Mouse (Mus musculus): ENCODE measurements around the gene Siglecg. TPM values are rescaled to one million over a fixed set of nuclear protein-coding genes. Genes with fewer than 3 reads are reported as not detected.
A peak's percentile ranks its signal among the peaks of the same experiment; 100 is the strongest.

Siglecg gene
- polyA plus RNA-seq, 1 experiment from 2014 or later, result not detected

DNA sequence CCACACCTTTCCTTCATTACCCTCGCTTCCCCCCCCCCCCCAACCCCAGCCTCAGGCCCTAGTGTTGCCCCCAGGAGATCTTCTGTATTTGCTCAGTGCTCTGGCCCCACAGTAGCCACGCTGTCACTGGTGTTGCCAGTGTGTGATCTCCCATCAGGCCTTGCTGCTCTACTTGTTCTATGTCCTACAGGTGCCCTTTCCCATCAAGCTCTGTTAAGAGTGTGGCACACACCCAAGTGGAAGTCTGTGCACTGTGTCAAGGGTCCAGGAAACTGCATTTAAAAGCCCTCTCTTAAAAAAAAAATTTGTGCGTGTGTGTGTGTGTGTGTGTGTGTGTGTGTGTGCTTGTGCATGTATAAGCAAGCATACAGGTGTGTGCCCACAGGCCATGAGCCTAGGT lies 40.2 kb downstream of the Siglecg start:
- Histone ChIP-seq H3K27me3 (ENCODE audit: control insufficient read depth, insufficient read depth, low read length) (no peaks in the 10 kb centered on the region), H3K4me1 (ENCODE audit: control insufficient read depth, insufficient read depth, low read length) (peaks cover 11% of the 10 kb centered on the region)
- no peak for DNase-seq

DNA sequence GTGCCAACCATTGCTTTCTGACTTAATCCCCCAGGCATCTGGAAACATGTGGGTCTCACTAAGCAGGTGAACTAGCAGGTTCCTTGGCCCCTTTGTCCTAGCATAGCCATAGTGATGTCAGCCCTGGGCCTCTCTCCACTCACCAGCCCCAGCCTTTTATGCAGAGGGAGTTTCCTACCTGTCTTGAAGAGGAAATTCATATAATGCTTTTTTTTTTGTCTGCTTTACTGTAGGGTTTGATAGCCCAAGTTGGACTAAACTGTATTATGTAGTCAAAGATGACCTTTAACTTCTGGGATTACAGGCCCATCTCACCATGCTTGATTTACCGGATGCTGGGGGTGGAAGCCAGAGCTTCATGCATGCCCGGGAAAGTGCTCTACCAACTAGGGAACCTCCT lies 41.8 kb downstream of the Siglecg start:
- Histone ChIP-seq H3K4me1 (ENCODE audit: control insufficient read depth, insufficient read depth, low read length) (peaks cover 4% of the 10 kb centered on the region), H3K9ac (replicated peaks; ENCODE audit: low read length) (no peak overlapping the region), H3K36me3 (ENCODE audit: control insufficient read depth, insufficient read depth, low read length) (peaks cover 20% of the 10 kb centered on the region), H3K4me2 (ENCODE audit: low read length) (no peak overlapping the region), H3K9me3 (ENCODE audit: control insufficient read depth, low read length) (no peaks in the 10 kb centered on the region), H3K27ac (replicated peaks; ENCODE audit: low read depth, low read length) (no peak overlapping the region), H3K27me3 (ENCODE audit: control insufficient read depth, insufficient read depth, low read length) (no peaks in the 10 kb centered on the region), H3K4me3 (replicated peaks; ENCODE audit: low read depth, low read length) (no peak overlapping the region)
- WGBS, result 93% methylated on average over 2 of the region's 2 CpGs
- ATAC-seq (ENCODE audit: low FRiP score, low TSS enrichment) (no peak), DNase-seq (no peak)

More for the DNA sequence above, 40.2 kb downstream of the Siglecg start:
- WGBS, result 94% methylated on average over 3 of the region's 3 CpGs
- Histone ChIP-seq H3K27ac (replicated peaks; ENCODE audit: low read depth, low read length) (no peak overlapping the region), H3K9ac (replicated peaks; ENCODE audit: low read length) (no peak overlapping the region), H3K36me3 (ENCODE audit: control insufficient read depth, insufficient read depth, low read length) (peaks cover 6% of the 10 kb centered on the region; the same call in 1 of the 2 replicates), H3K9me3 (ENCODE audit: control insufficient read depth, low read length) (no peaks in the 10 kb centered on the region), H3K4me3 (replicated peaks; ENCODE audit: low read depth, low read length) (no peak overlapping the region), H3K4me2 (ENCODE audit: low read length) (no peak overlapping the region)
- ATAC-seq (ENCODE audit: low FRiP score, low TSS enrichment), result no peak

DNA sequence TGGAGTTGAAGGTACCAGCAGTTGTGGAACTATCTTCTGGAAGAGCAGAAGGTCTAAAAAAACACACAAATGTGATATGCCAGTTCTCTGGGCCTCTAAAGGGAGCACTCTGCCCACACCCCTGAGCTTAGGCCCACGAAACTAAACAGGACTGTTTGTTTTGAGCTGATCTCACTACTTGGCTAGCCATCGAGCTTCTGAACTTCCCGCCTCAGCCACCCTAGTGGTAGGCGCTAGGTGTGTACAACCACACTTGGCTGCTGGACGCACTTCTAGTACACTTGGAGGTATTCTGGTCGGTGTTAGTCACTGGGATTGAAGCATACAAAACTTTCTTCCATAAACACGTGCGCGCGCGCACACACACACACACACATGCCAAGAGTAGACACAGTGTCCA lies 43.7 kb downstream of the Siglecg start:
- Histone ChIP-seq H3K4me3 (replicated peaks; ENCODE audit: low read depth, low read length) (no peak overlapping the region), H3K27me3 (ENCODE audit: control insufficient read depth, insufficient read depth, low read length) (no peaks in the 10 kb centered on the region), H3K4me2 (ENCODE audit: low read length) (no peak overlapping the region), H3K36me3 (ENCODE audit: control insufficient read depth, insufficient read depth, low read length) (peaks cover 32% of the 10 kb centered on the region), H3K27ac (replicated peaks; ENCODE audit: low read depth, low read length) (no peak overlapping the region), H3K9me3 (ENCODE audit: control insufficient read depth, low read length) (no peaks in the 10 kb centered on the region), H3K4me1 (ENCODE audit: control insufficient read depth, insufficient read depth, low read length) (no peaks in the 10 kb centered on the region), H3K9ac (replicated peaks; ENCODE audit: low read length) (no peak overlapping the region)
- ATAC-seq (ENCODE audit: low FRiP score, low TSS enrichment) (no peak), DNase-seq (no peak)
- WGBS, result 93% methylated on average over 11 of the region's 11 CpGs

DNA sequence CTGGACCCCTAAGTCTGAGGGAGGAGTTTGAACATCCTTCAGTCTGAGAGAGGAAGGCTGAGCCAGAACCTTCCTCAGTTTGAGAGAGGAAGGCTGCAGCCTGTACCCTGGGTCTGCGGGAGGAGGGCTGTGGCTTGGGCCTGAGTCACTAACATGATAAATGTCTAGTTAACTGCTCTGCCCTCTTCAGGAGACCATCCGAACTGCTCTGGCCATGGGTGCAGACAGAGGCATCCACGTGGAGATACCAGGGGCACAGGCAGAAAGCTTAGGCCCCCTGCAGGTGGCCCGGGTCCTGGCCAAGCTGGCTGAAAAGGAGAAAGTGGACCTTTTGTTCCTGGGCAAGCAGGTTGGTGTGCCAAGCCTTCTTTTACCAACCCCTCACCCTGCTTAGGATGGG lies 44.6 kb downstream of the Siglecg start:
- no peak for DNase-seq
- WGBS, result 44% methylated on average over 4 of the region's 4 CpGs

DNA sequence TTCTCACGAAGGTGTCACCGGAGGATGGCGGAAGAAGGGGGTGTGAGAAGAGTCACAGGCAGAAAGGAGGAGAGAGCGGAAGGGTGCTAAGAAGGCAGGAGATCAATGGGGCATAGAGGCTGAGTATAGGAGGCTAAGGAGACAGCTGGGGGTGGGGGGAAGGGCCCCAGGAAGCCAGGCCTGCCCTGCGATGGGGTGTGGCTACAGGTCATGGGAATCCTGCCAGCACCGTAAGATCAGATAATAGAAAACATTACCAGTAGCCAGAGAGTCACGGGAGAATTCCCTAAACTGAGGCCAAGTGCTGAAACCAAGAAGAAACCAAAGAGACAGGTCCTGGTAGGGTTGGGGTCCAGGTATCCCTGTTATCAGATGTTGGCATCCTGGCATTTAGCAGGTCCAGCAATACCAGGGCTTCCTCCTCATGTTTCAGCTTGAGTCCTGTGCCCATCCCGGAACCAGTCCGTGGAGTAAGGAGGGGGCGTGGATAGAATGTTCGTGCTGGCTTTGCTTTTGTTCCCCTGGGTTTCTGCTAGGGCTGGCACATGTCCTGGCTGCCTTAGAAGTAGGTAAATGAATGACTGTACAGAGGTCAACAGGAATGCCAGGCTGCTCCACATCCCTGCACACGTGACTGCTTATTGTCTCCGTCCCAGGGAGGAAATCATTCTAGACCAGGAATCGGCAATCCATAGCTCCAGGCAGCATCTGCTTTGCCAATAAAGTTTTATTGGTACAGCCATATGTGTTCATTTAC lies 45.8 kb downstream of the Siglecg start:
- Histone ChIP-seq H3K27me3 (ENCODE audit: control insufficient read depth, insufficient read depth, low read length) (no peaks in the 10 kb centered on the region), H3K9ac (replicated peaks; ENCODE audit: low read length) (no peak overlapping the region), H3K4me1 (ENCODE audit: control insufficient read depth, insufficient read depth, low read length) (no peaks in the 10 kb centered on the region), H3K36me3 (ENCODE audit: control insufficient read depth, insufficient read depth, low read length) (peaks cover 38% of the 10 kb centered on the region), H3K9me3 (ENCODE audit: control insufficient read depth, low read length) (no peaks in the 10 kb centered on the region), H3K4me3 (replicated peaks; ENCODE audit: low read depth, low read length) (no peak overlapping the region), H3K4me2 (ENCODE audit: low read length) (no peak overlapping the region), H3K27ac (replicated peaks; ENCODE audit: low read depth, low read length) (no peak overlapping the region)
- DNase-seq (no peak), ATAC-seq (ENCODE audit: low FRiP score, low TSS enrichment) (no peak)
- WGBS, result 97% methylated on average over 14 of the region's 14 CpGs

More for the DNA sequence above, 44.6 kb downstream of the Siglecg start:
- no peak; the same call in 1 of the 2 replicates for ATAC-seq (ENCODE audit: low FRiP score, low TSS enrichment)
- Histone ChIP-seq H3K4me2 (ENCODE audit: low read length) (no peak overlapping the region), H3K9me3 (ENCODE audit: control insufficient read depth, low read length) (no peaks in the 10 kb centered on the region), H3K36me3 (ENCODE audit: control insufficient read depth, insufficient read depth, low read length) (peaks cover 38% of the 10 kb centered on the region), H3K4me3 (replicated peaks; ENCODE audit: low read depth, low read length) (no peak overlapping the region), H3K4me1 (ENCODE audit: control insufficient read depth, insufficient read depth, low read length) (no peaks in the 10 kb centered on the region), H3K27ac (replicated peaks; ENCODE audit: low read depth, low read length) (no peak overlapping the region), H3K27me3 (ENCODE audit: control insufficient read depth, insufficient read depth, low read length) (no peaks in the 10 kb centered on the region), H3K9ac (replicated peaks; ENCODE audit: low read length) (no peak overlapping the region)

DNA sequence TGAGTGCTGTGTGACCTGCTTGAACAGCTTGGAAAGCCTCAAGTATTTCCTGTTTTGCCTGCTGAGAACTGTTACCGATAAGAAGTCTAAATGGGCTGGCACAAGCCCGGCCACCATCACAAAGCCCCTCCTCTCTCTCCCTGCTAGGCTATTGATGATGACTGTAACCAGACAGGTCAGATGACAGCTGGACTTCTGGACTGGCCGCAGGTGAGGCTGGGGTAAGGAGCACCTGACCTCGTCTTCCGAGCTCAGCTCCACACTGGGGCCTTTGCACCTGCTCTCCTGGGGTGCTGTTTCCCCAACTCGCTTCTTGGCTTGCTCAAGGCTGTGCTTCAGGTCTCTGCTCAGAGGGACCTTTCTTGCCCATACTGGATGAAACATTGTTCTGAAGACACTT lies 46.4 kb downstream of the Siglecg start:
- DNase-seq (no peak), ATAC-seq (ENCODE audit: low FRiP score, low TSS enrichment) (no peak)
- H3K9me3 ChIP-seq (ENCODE audit: control insufficient read depth, low read length), result no peaks in the 10 kb centered on the region
- peaks cover 38% of the 10 kb centered on the region for H3K36me3 ChIP-seq (ENCODE audit: control insufficient read depth, insufficient read depth, low read length)
- WGBS, result 91% methylated on average over 6 of the region's 6 CpGs
- no peaks in the 10 kb centered on the region for H3K4me1 ChIP-seq (ENCODE audit: control insufficient read depth, insufficient read depth, low read length)
- no peak overlapping the region for H3K4me3 ChIP-seq (replicated peaks; ENCODE audit: low read depth, low read length)
- H3K27ac ChIP-seq (replicated peaks; ENCODE audit: low read depth, low read length), result no peak overlapping the region
- H3K4me2 ChIP-seq (ENCODE audit: low read length), result no peak overlapping the region
- H3K27me3 ChIP-seq (ENCODE audit: control insufficient read depth, insufficient read depth, low read length), result no peaks in the 10 kb centered on the region
- no peak overlapping the region for H3K9ac ChIP-seq (replicated peaks; ENCODE audit: low read length)

DNA sequence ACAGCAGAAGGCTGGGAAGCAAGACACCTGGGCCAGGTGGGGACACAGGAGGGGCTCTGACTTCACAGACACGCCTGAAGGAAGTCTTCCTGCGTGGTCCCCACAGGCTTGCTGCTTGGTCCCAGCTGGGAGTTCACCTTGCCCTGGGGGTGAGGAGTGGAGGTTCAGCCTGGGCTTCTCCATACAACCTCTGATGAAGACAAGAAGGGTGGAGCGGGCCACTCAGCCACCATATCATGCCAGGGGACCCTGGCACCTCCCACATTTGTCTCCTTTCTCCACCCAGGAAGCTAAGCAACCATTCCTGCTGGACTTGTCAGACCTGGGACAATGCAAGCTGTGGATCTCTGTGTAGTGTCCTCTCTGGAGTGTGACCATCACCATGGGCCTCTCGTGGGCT lies 54.8 kb downstream of the Siglecg start, which contains the start of gene Vsig10l:
Gene Vsig10l (plus strand): TSS at position 301 of the 400 bp plus-strand sequence.
- H3K4me2 ChIP-seq (ENCODE audit: low read length), result no peak within 1 kb of the TSS
- DNase-seq (no peak), ATAC-seq (ENCODE audit: low FRiP score, low TSS enrichment) (no peak)
- H3K36me3 ChIP-seq (ENCODE audit: control insufficient read depth, insufficient read depth, low read length), result no peaks in the 10 kb centered on the region
- peaks cover 10% of the 10 kb centered on the region; the same call in 1 of the 2 replicates for H3K4me1 ChIP-seq (ENCODE audit: control insufficient read depth, insufficient read depth, low read length)
- H3K9ac ChIP-seq (replicated peaks; ENCODE audit: low read length), result no peak within 1 kb of the TSS
- WGBS, result 63% methylated on average over 4 of the region's 4 CpGs
- no peaks in the 10 kb centered on the region for H3K9me3 ChIP-seq (ENCODE audit: control insufficient read depth, low read length)
- no peaks in the 10 kb centered on the region for H3K27me3 ChIP-seq (ENCODE audit: control insufficient read depth, insufficient read depth, low read length)
- no peak within 1 kb of the TSS for H3K4me3 ChIP-seq (replicated peaks; ENCODE audit: low read depth, low read length)
- no peak within 1 kb of the TSS for H3K27ac ChIP-seq (replicated peaks; ENCODE audit: low read depth, low read length)

DNA sequence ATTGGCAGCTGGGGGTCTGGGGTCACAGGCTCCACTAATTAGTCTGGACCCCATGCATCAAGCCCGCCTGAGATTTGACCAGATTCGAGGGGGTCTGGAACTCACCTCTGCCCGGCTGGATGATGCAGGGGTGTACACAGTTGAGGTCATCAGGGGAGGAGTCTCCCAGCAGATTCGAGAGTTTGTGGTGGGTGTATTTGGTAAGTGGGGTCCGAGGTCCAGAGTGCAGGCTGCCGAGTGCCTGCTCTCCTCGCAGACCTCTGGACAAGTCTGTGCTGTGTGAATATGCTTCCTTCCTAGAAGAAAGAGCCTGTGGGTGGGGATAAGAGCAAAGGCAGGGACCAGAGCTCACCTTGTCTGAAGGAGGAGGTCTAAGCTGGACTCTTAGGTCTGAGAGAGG lies 56.0 kb downstream of the Siglecg start:
- peaks cover 10% of the 10 kb centered on the region; the same call in 1 of the 2 replicates for H3K4me1 ChIP-seq (ENCODE audit: control insufficient read depth, insufficient read depth, low read length)
- no peak overlapping the region for H3K27ac ChIP-seq (replicated peaks; ENCODE audit: low read depth, low read length)
- ATAC-seq (ENCODE audit: low FRiP score, low TSS enrichment), result no peak
- whole genome bisulfite sequencing, result 81% methylated on average over 7 of the region's 7 CpGs
- H3K4me2 ChIP-seq (ENCODE audit: low read length), result no peak overlapping the region
- no peaks in the 10 kb centered on the region for H3K9me3 ChIP-seq (ENCODE audit: control insufficient read depth, low read length)
- no peak overlapping the region for H3K9ac ChIP-seq (replicated peaks; ENCODE audit: low read length)
- no peak overlapping the region for H3K4me3 ChIP-seq (replicated peaks; ENCODE audit: low read depth, low read length)
- DNase-seq, result no peak
- H3K36me3 ChIP-seq (ENCODE audit: control insufficient read depth, insufficient read depth, low read length), result no peaks in the 10 kb centered on the region
- H3K27me3 ChIP-seq (ENCODE audit: control insufficient read depth, insufficient read depth, low read length), result no peaks in the 10 kb centered on the region

DNA sequence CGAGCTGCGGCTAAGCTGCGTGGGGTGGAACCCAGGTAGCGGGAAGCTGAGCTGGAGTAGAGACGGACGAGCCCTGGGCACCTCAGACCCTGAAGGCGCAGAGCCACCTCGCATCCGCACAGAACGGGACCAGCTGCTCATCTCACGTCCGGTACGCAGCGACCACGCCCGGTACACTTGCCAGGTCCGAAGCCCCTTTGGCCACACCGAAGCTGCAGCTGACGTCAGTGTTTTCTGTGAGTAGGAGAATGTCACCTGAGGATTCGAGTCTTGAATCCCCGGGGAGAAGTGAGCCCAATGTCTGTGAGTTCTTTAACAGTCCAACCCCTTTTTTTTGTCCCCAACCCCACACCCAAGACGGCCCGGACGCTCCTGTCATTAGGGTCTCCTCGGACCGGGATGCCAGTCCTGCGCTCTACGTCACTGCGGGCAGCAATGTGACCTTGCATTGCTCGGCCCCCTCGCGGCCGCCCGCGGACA lies 56.9 kb downstream of the Siglecg start:
- peak overlapping the region; percentile 40 for H3K4me3 ChIP-seq (replicated peaks; ENCODE audit: low read depth, low read length)
- H3K27me3 ChIP-seq (ENCODE audit: control insufficient read depth, insufficient read depth, low read length), result no peaks in the 10 kb centered on the region
- H3K4me1 ChIP-seq (ENCODE audit: control insufficient read depth, insufficient read depth, low read length), result peaks cover 10% of the 10 kb centered on the region; the same call in 1 of the 2 replicates
- H3K9me3 ChIP-seq (ENCODE audit: control insufficient read depth, low read length), result no peaks in the 10 kb centered on the region
- peak; percentile 15; the same call in 1 of the 2 replicates for ATAC-seq (ENCODE audit: low FRiP score, low TSS enrichment)
- peak; percentile 77 for DNase-seq
- peak overlapping the region; percentile 46; the same call in 1 of the 2 replicates for H3K27ac ChIP-seq (replicated peaks; ENCODE audit: low read depth, low read length)
- peak overlapping the region; percentile 75 for H3K4me2 ChIP-seq (ENCODE audit: low read length)
- no peaks in the 10 kb centered on the region for H3K36me3 ChIP-seq (ENCODE audit: control insufficient read depth, insufficient read depth, low read length)
- 8% methylated on average over 35 of the region's 35 CpGs for WGBS
- H3K9ac ChIP-seq (replicated peaks; ENCODE audit: low read length), result peak overlapping the region; percentile 49

All from midbrain, embryonic 14.5 days (tissue).